Mouse (Mus musculus) stomach, embryonic 15.5 days (tissue): ENCODE data around the gene Atxn7l3. TPM values are rescaled to one million over a fixed set of nuclear protein-coding genes. Genes with fewer than 3 reads are reported as not detected.

Source experiments
- ATAC-seq: fragments of 200-750 bp; cut with Nextera tagmentation; 2 replicates; pipeline ENCODE4 v1.8.0; 2017; ENCODE audit warnings: low read depth, moderate number of reproducible peaks, moderate TSS enrichment; ENCODE audit not compliant: insufficient read depth, low FRiP score
- H3K27ac ChIP-seq: fragments of 300-500 bp; sonication (generic); 2 replicates; pipeline ENCODE4 v1.5.1; 2015; ENCODE audit warnings: mild to moderate bottlenecking, inconsistent platforms
- H3K27me3 ChIP-seq: fragments of 300-500 bp; sonication (generic); replicated peaks from 2 replicates; pipeline ENCODE4 v1.6.1; 2015; ENCODE audit warnings: inconsistent platforms
- H3K36me3 ChIP-seq: fragments of 300-500 bp; sonication (generic); 2 replicates; pipeline ENCODE4 v1.6.1; 2015; ENCODE audit warnings: inconsistent platforms
- H3K4me1 ChIP-seq: fragments of 300-500 bp; sonication (generic); 2 replicates; pipeline ENCODE4 v1.6.1; 2015; ENCODE audit warnings: inconsistent platforms
- H3K4me2 ChIP-seq: fragments of 300-500 bp; sonication (generic); 2 replicates; pipeline ENCODE4 v1.6.1; 2015; ENCODE audit warnings: mild to moderate bottlenecking, inconsistent platforms
- H3K4me3 ChIP-seq: fragments of 300-500 bp; sonication (generic); replicated peaks from 2 replicates; pipeline ENCODE4 v1.5.1; 2015; ENCODE audit warnings: inconsistent platforms
- H3K9ac ChIP-seq: fragments of 300-500 bp; sonication (generic); 2 replicates; pipeline ENCODE4 v1.6.1; 2015; ENCODE audit warnings: inconsistent platforms
- H3K9me3 ChIP-seq: fragments of 300-500 bp; sonication (generic); 2 replicates; pipeline ENCODE4 v1.6.1; 2016; ENCODE audit warnings: inconsistent platforms
- WGBS: fragments of 180-500 bp; shearing (Covaris S2); methylation state at CpG from one replicate; pipeline ENCODE4 v1.1.7; 2015; 5-methylcytosine and 5-hydroxymethylcytosine counted together
- polyA plus RNA-seq: library from polyadenylated mRNA; unstranded; fragments of >200 nt; fragmentation: Nextera tagmentation; extraction: Ambion mirVana; gene quantifications from 2 replicates; pipeline ENCODE4 v1.2.1, GENCODE M21; 2015

Atxn7l3 gene
- polyA plus RNA-seq, 1 experiment from 2014 or later = 14.5 TPM

GRCm38 (mm10) chr11:102317901-102318575, 21.6 kb upstream of the Atxn7l3 start:
- ATAC-seq = peak; percentile 59
- H3K4me2 ChIP-seq = peak overlapping the region; percentile 92
- peaks cover 11% of the 10 kb centered on the region for H3K36me3 ChIP-seq
- peak overlapping the region; percentile 97 for H3K4me3 ChIP-seq
- no peaks in the 10 kb centered on the region for H3K9me3 ChIP-seq
- peak overlapping the region; percentile 100 for H3K9ac ChIP-seq
- under 1% methylated on average over 48 of the region's 77 CpGs for WGBS
- H3K27me3 ChIP-seq = no peaks in the 10 kb centered on the region
- peak overlapping the region; percentile 99 for H3K27ac ChIP-seq
- H3K4me1 ChIP-seq = peaks cover 19% of the 10 kb centered on the region

- peaks cover 19% of the 10 kb centered on the region for H3K4me1 ChIP-seq
- H3K9ac ChIP-seq = peak overlapping the region; percentile 100
- peak overlapping the region; percentile 99 for H3K27ac ChIP-seq
- H3K27me3 ChIP-seq = no peaks in the 10 kb centered on the region
- no peaks in the 10 kb centered on the region for H3K9me3 ChIP-seq
- peak; percentile 0; the same call in 1 of the 2 replicates for ATAC-seq
- peak overlapping the region; percentile 92 for H3K4me2 ChIP-seq
- peaks cover 16% of the 10 kb centered on the region for H3K36me3 ChIP-seq
- H3K4me3 ChIP-seq = peak overlapping the region; percentile 97
- WGBS = under 1% methylated on average over 56 of the region's 87 CpGs
Observed at GRCm38 (mm10) chr11:102317298-102317900, 21.0 kb upstream of the Atxn7l3 start.

- H3K36me3 ChIP-seq = peaks cover 17% of the 10 kb centered on the region
- H3K9ac ChIP-seq = peak overlapping the region; percentile 100
- peak overlapping the region; percentile 97 for H3K4me3 ChIP-seq
- no peaks in the 10 kb centered on the region for H3K27me3 ChIP-seq
- H3K9me3 ChIP-seq = no peaks in the 10 kb centered on the region
- ATAC-seq = peak; percentile 54
- H3K4me1 ChIP-seq = peaks cover 19% of the 10 kb centered on the region
- under 1% methylated on average over 47 of the region's 80 CpGs for WGBS
- peak overlapping the region; percentile 92 for H3K4me2 ChIP-seq
- H3K27ac ChIP-seq = peak overlapping the region; percentile 99
Observed at GRCm38 (mm10) chr11:102316572-102317297, 20.3 kb upstream of the Atxn7l3 start.

GRCm38 (mm10) chr11:102315690-102316571, 19.5 kb upstream of the Atxn7l3 start:
- no peaks in the 10 kb centered on the region for H3K27me3 ChIP-seq
- peak overlapping the region; percentile 92 for H3K4me2 ChIP-seq
- H3K4me1 ChIP-seq = peaks cover 23% of the 10 kb centered on the region
- H3K9ac ChIP-seq = 0 out of 2 replicates have a peak overlapping the region, but pooled peaks have one; percentile 3
- H3K27ac ChIP-seq = peak overlapping the region; percentile 79
- no peak for ATAC-seq
- WGBS = 13% methylated on average over 14 of the region's 14 CpGs
- H3K9me3 ChIP-seq = no peaks in the 10 kb centered on the region
- H3K36me3 ChIP-seq = peaks cover 17% of the 10 kb centered on the region
- H3K4me3 ChIP-seq = peak overlapping the region; percentile 97

GRCm38 (mm10) chr11:102314321-102314720, 17.9 kb upstream of the Atxn7l3 start:
- Histone ChIP-seq H3K36me3 (peaks cover 21% of the 10 kb centered on the region), H3K4me1 (peaks cover 31% of the 10 kb centered on the region), H3K4me3 (no peak overlapping the region), H3K27ac (no peak overlapping the region), H3K9ac (no peak overlapping the region), H3K9me3 (no peaks in the 10 kb centered on the region), H3K4me2 (no peak overlapping the region), H3K27me3 (no peaks in the 10 kb centered on the region)
- no peak for ATAC-seq
- 81% methylated on average over 12 of the region's 12 CpGs for WGBS

GRCm38 (mm10) chr11:102312586-102312985, 16.2 kb upstream of the Atxn7l3 start:
- Histone ChIP-seq H3K4me3 (no peak overlapping the region), H3K4me2 (no peak overlapping the region), H3K9ac (no peak overlapping the region), H3K27ac (no peak overlapping the region), H3K27me3 (no peaks in the 10 kb centered on the region), H3K9me3 (no peaks in the 10 kb centered on the region), H3K4me1 (peaks cover 36% of the 10 kb centered on the region), H3K36me3 (peaks cover 28% of the 10 kb centered on the region)
- 85% methylated on average over 6 of the region's 6 CpGs for WGBS
- no peak for ATAC-seq

GRCm38 (mm10) chr11:102311966-102312365, 15.5 kb upstream of the Atxn7l3 start:
- H3K27me3 ChIP-seq = no peaks in the 10 kb centered on the region
- peaks cover 34% of the 10 kb centered on the region for H3K36me3 ChIP-seq
- no peak overlapping the region for H3K4me3 ChIP-seq
- WGBS = 87% methylated on average over 4 of the region's 4 CpGs
- H3K9ac ChIP-seq = no peak overlapping the region
- no peak overlapping the region for H3K4me2 ChIP-seq
- no peaks in the 10 kb centered on the region for H3K9me3 ChIP-seq
- no peak for ATAC-seq
- no peak overlapping the region for H3K27ac ChIP-seq
- H3K4me1 ChIP-seq = peaks cover 36% of the 10 kb centered on the region

GRCm38 (mm10) chr11:102310768-102311695, 14.6 kb upstream of the Atxn7l3 start:
- H3K4me2 ChIP-seq = no peak overlapping the region; the same call in 1 of the 2 replicates
- H3K27me3 ChIP-seq = no peaks in the 10 kb centered on the region
- no peak for ATAC-seq
- H3K9ac ChIP-seq = no peak overlapping the region
- H3K36me3 ChIP-seq = peaks cover 43% of the 10 kb centered on the region
- 45% methylated on average over 37 of the region's 38 CpGs for WGBS
- peaks cover 32% of the 10 kb centered on the region for H3K4me1 ChIP-seq
- no peak overlapping the region for H3K27ac ChIP-seq
- no peaks in the 10 kb centered on the region for H3K9me3 ChIP-seq
- H3K4me3 ChIP-seq = 0 out of 2 replicates have a peak overlapping the region, but pooled peaks have one; percentile 7

GRCm38 (mm10) chr11:102309821-102310617, 13.6 kb upstream of the Atxn7l3 start:
- no peak for ATAC-seq
- Histone ChIP-seq H3K27ac (0 out of 2 replicates have a peak overlapping the region, but pooled peaks have one; percentile 70), H3K4me2 (peak overlapping the region; percentile 72), H3K9me3 (no peaks in the 10 kb centered on the region), H3K36me3 (peaks cover 45% of the 10 kb centered on the region), H3K27me3 (no peaks in the 10 kb centered on the region), H3K4me3 (peak overlapping the region; percentile 44), H3K9ac (0 out of 2 replicates have a peak overlapping the region, but pooled peaks have one; percentile 20), H3K4me1 (peaks cover 28% of the 10 kb centered on the region)
- WGBS = 84% methylated on average over 22 of the region's 22 CpGs

- Histone ChIP-seq H3K9ac (0 out of 2 replicates have a peak overlapping the region, but pooled peaks have one; percentile 20), H3K4me3 (peak overlapping the region; percentile 44), H3K27me3 (no peaks in the 10 kb centered on the region), H3K27ac (peak overlapping the region; percentile 70), H3K9me3 (no peaks in the 10 kb centered on the region), H3K4me1 (peaks cover 28% of the 10 kb centered on the region), H3K36me3 (peaks cover 43% of the 10 kb centered on the region), H3K4me2 (peak overlapping the region; percentile 72)
- ATAC-seq = peak; percentile 95
- under 1% methylated on average over 27 of the region's 27 CpGs for WGBS
Observed at GRCm38 (mm10) chr11:102308979-102309378, 12.5 kb upstream of the Atxn7l3 start.
